Mouse (Mus musculus): Measurements from ENCODE around the gene Orm1. TPM values are rescaled to one million over a fixed set of nuclear protein-coding genes. Genes with fewer than 3 reads are reported as not detected.

The Orm1 gene
- total and polyA plus RNA-seq, 3 experiments, result not detected

DNA sequence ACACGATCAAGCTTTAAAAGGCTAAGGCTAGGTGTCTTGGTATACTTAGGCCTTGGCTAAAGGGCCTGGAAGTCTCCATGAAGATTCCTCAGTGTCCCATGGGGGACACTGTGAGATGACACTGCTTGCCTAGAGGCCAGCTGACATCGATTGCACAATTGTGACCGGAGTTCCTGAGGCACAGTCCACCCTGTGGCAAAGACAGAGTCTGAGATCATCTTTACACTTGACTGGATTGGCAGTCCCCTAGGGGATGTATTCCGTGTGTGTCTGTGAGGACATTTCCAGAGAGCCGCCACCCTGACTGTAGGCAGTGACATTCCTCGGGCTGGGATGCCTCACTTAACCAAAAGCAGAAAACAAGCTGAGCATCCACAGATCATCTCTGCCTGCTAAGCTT, 15.5 kb downstream of the Orm1 start:
- no peaks in the 10 kb centered on the region for H3K27me3 ChIP-seq (ENCODE audit: control insufficient read depth in 1 of 2, insufficient read depth in 2 of 2, low read length in 2 of 2)
- no peaks in the 10 kb centered on the region for H3K36me3 ChIP-seq (ENCODE audit: control insufficient read depth in 1 of 2, insufficient read depth in 2 of 2, low read length in 2 of 2)
- TF ChIP-seq CTCF (IDR thresholded peaks at IDR 0.05 in 2 of 3, conservative IDR thresholded peaks at IDR 0.05 in 1 of 3; ENCODE audit: control insufficient read depth in 1 of 3, insufficient read depth in 1 of 3, low read depth in 2 of 3, low read length in 3 of 3, poor library complexity in 1 of 3, severe bottlenecking in 1 of 3) (no peak), RAD21 (IDR thresholded peaks at IDR 0.05; ENCODE audit: low read depth, low read length) (no peak), MXI1 (IDR thresholded peaks at IDR 0.05; ENCODE audit: low read depth, low read length) (no peak), NRF1 (IDR thresholded peaks at IDR 0.05; ENCODE audit: insufficient read depth, low read depth, low read length, poor library complexity, severe bottlenecking) (no peak), JUND (IDR thresholded peaks at IDR 0.05; ENCODE audit: low read depth, low read length) (no peak), MAZ (IDR thresholded peaks at IDR 0.05; ENCODE audit: low read depth, low read length) (no peak), ELF1 (IDR thresholded peaks at IDR 0.05; ENCODE audit: low read depth, low read length) (no peak), TAL1 (IDR thresholded peaks at IDR 0.05; ENCODE audit: low read length) (no peak), POLR2AphosphoS2 (IDR thresholded peaks at IDR 0.05; ENCODE audit: low read length) (no peak), ZKSCAN1 (IDR thresholded peaks at IDR 0.05; ENCODE audit: low read depth, low read length) (no peak), SIN3A (IDR thresholded peaks at IDR 0.05; ENCODE audit: low read length) (no peak), MAFK (IDR thresholded peaks at IDR 0.05; ENCODE audit: borderline replicate concordance, low read depth, low read length) (no peak), USF1 (IDR thresholded peaks at IDR 0.05; ENCODE audit: low read depth, low read length) (no peak), POLR2AphosphoS5 (IDR thresholded peaks at IDR 0.05; ENCODE audit: borderline replicate concordance, low read depth, low read length) (no peak), EP300 (IDR thresholded peaks at IDR 0.05; ENCODE audit: low read depth in 1 of 2, low read length in 2 of 2) (no peak), SMC3 (IDR thresholded peaks at IDR 0.05; ENCODE audit: low read depth, low read length) (no peak), ETS1 (IDR thresholded peaks at IDR 0.05; ENCODE audit: low read depth, low read length) (no peak), ZMIZ1 (IDR thresholded peaks at IDR 0.05; ENCODE audit: low read depth, low read length) (no peak), USF2 (IDR thresholded peaks at IDR 0.05; ENCODE audit: borderline replicate concordance in 1 of 2, insufficient read depth in 1 of 2, low read depth in 1 of 2, low read length in 2 of 2) (no peak)

DNA sequence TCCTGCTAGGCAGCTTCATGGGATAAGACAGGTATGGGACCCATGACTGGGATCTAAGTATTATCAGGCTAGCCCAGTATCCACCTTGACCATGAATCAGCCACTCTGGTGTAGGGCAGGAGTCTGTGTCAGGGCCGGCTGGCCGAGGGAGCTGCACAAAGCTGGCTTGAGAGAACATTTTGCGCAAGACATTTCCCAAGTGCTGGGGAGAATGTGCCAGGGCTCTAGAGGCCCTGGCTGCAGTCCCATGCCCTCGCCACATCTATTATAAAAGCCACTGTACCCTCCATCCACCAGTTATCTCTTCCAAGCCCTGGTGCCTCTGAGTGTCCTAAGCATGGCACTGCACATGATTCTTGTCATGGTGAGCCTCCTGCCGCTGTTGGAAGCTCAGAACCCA, 17.8 kb downstream of the Orm1 start, which contains the start of gene Orm2:
Gene Orm2 (plus strand): TSS at position 300 of the 400 bp plus-strand sequence.
- no peak within 1 kb of the TSS for H3K9ac ChIP-seq (ENCODE audit: control insufficient read depth, low read depth, low read length, poor library complexity, severe bottlenecking)
- H3K27ac ChIP-seq (ENCODE audit: control insufficient read depth, low read depth, low read length), result no peak within 1 kb of the TSS
- H3K36me3 ChIP-seq (ENCODE audit: control insufficient read depth in 1 of 2, insufficient read depth in 2 of 2, low read length in 2 of 2), result no peaks in the 10 kb centered on the region
- no peaks in the 10 kb centered on the region for H3K79me2 ChIP-seq (ENCODE audit: control insufficient read depth, insufficient read depth, low read length, poor library complexity)
- DNase-seq (ENCODE audit: low read depth, low spot score), result no peak
- no peaks in the 10 kb centered on the region for H3K27me3 ChIP-seq (ENCODE audit: control insufficient read depth in 1 of 2, insufficient read depth in 2 of 2, low read length in 2 of 2)
- no peaks in the 10 kb centered on the region for H3K4me1 ChIP-seq (ENCODE audit: control insufficient read depth in 1 of 2, insufficient read depth in 2 of 2, low read length in 2 of 2)
- no peak for TF ChIP-seq EP300 (IDR thresholded peaks at IDR 0.05; ENCODE audit: low read depth in 1 of 2, low read length in 2 of 2)
- TF ChIP-seq ZMIZ1 (IDR thresholded peaks at IDR 0.05; ENCODE audit: low read depth, low read length), result no peak
- no peaks in the 10 kb centered on the region for H3K9me3 ChIP-seq (replicated peaks; ENCODE audit: insufficient read depth, low read length)
- no peak within 1 kb of the TSS for H3K4me3 ChIP-seq (ENCODE audit: control insufficient read depth in 1 of 2, insufficient read depth in 1 of 2, low read depth in 2 of 2, low read length in 2 of 2)

More for the DNA sequence above, 15.5 kb downstream of the Orm1 start:
- DNase-seq (ENCODE audit: low read depth, low spot score), result no peak
- H3K4me1 ChIP-seq (ENCODE audit: control insufficient read depth in 1 of 2, insufficient read depth in 2 of 2, low read length in 2 of 2), result no peaks in the 10 kb centered on the region
- H3K79me2 ChIP-seq (ENCODE audit: control insufficient read depth, insufficient read depth, low read length, poor library complexity), result no peaks in the 10 kb centered on the region
- H3K4me3 ChIP-seq (ENCODE audit: control insufficient read depth in 1 of 2, insufficient read depth in 1 of 2, low read depth in 2 of 2, low read length in 2 of 2), result no peak overlapping the region
- no peaks in the 10 kb centered on the region for H3K9me3 ChIP-seq (replicated peaks; ENCODE audit: insufficient read depth, low read length)
- H3K9ac ChIP-seq (ENCODE audit: control insufficient read depth, low read depth, low read length, poor library complexity, severe bottlenecking), result no peak overlapping the region
- no peak overlapping the region for H3K27ac ChIP-seq (ENCODE audit: control insufficient read depth, low read depth, low read length)
